Mouse (Mus musculus): ENCODE results near the gene Ankrd2. TPM values are rescaled to one million over a fixed set of nuclear protein-coding genes. Genes with fewer than 3 reads are reported as not detected.

Ankrd2 gene
- polyA plus RNA-seq (2017; shearing (Covaris generic)) = not detected

GRCm38 (mm10) chr19:42035456-42036248, at the start of gene Ankrd2:
TSS of gene Ankrd2 (plus strand) at chr19:42036000.

GRCm38 (mm10) chr19:42045269-42046102, 9.7 kb downstream of the Ankrd2 start, which contains the start of gene Hoga1:
TSS of gene Hoga1 (plus strand) at chr19:42045610.

GRCm38 (mm10) chr19:42051948-42052347, 16.1 kb downstream of the Ankrd2 start, which contains the start of gene 4933411K16Rik:
TSS of gene 4933411K16Rik (plus strand) at chr19:42052248.

GRCm38 (mm10) chr19:42086166-42086565, 50.4 kb downstream of the Ankrd2 start, which contains the start of gene Morn4:
TSS of gene Morn4 (minus strand) at chr19:42086357.

GRCm38 (mm10) chr19:42089748-42090595, 54.2 kb downstream of the Ankrd2 start, which contains the start of gene Pi4k2a:
TSS of gene Pi4k2a (plus strand) at chr19:42090470.

Other genes starting within 250 kb of the Ankrd2 start
- gene Arhgap19, start 234.0 kb upstream of the Ankrd2 start, polyA plus RNA-seq (2017; shearing (Covaris generic)) = 1 to 10 TPM; 4.3 to 4.6 TPM
- gene Frat1, start 206.0 kb upstream of the Ankrd2 start, polyA plus RNA-seq (2017; shearing (Covaris generic)) = 1 to 10 TPM; 2.4 to 5.7 TPM
- gene Frat2, start 187.9 kb upstream of the Ankrd2 start, polyA plus RNA-seq (2017; shearing (Covaris generic)) = 10 to 100 TPM; 12.9 to 29.2 TPM
- gene Rrp12, start 139.8 kb upstream of the Ankrd2 start, polyA plus RNA-seq (2017; shearing (Covaris generic)) = 10 to 100 TPM in 1 of 2 experiments, 1 to 10 TPM in 1; 8.1 to 10.2 TPM
- 100 to 1,000 TPM; 154 to 162 TPM for gene Pgam1, start 124.1 kb upstream of the Ankrd2 start, polyA plus RNA-seq (2017; shearing (Covaris generic))
- 10 to 100 TPM; 51.7 to 86.8 TPM for gene Exosc1, start 102.6 kb upstream of the Ankrd2 start, polyA plus RNA-seq (2017; shearing (Covaris generic))
- gene Zdhhc16, start 102.5 kb upstream of the Ankrd2 start, polyA plus RNA-seq (2017; shearing (Covaris generic)) = 10 to 100 TPM; 58.1 to 72.2 TPM
- 10 to 100 TPM; 64.2 to 75.5 TPM for gene Mms19, start 54.8 kb upstream of the Ankrd2 start, polyA plus RNA-seq (2017; shearing (Covaris generic))
- gene Ubtd1, start 54.2 kb upstream of the Ankrd2 start, polyA plus RNA-seq (2017; shearing (Covaris generic)) = 1 to 10 TPM; 5.7 to 7.0 TPM
- gene Hoga1, start 9.6 kb downstream of the Ankrd2 start, polyA plus RNA-seq (2017; shearing (Covaris generic)) = under 1 TPM; 0.27 to 0.43 TPM
- not detected for gene 4933411K16Rik, start 16.2 kb downstream of the Ankrd2 start, polyA plus RNA-seq (2017; shearing (Covaris generic))
- gene Morn4, start 50.4 kb downstream of the Ankrd2 start, polyA plus RNA-seq (2017; shearing (Covaris generic)) = 1 to 10 TPM in 1 of 2 experiments, under 1 TPM in 1; 0.70 to 1.3 TPM
- 10 to 100 TPM; 26.9 to 36.4 TPM for gene Pi4k2a, start 54.5 kb downstream of the Ankrd2 start, polyA plus RNA-seq (2017; shearing (Covaris generic))
- 1 to 10 TPM; 3.9 to 5.8 TPM for gene Avpi1, start 93.1 kb downstream of the Ankrd2 start, polyA plus RNA-seq (2017; shearing (Covaris generic))
- 10 to 100 TPM; 24.5 to 25.6 TPM for gene Marveld1, start 111.4 kb downstream of the Ankrd2 start, polyA plus RNA-seq (2017; shearing (Covaris generic))
- 10 to 100 TPM; 37.1 to 55.6 TPM for gene Zfyve27, start 128.0 kb downstream of the Ankrd2 start, polyA plus RNA-seq (2017; shearing (Covaris generic))
- gene Sfrp5, start 166.3 kb downstream of the Ankrd2 start, polyA plus RNA-seq (2017; shearing (Covaris generic)) = not detected
- under 1 TPM in 1 of 2 experiments, not detected in 1; 0.12 TPM for gene Golga7b, start 211.6 kb downstream of the Ankrd2 start, polyA plus RNA-seq (2017; shearing (Covaris generic))

All from activated CD4-positive, CD25-positive, alpha-beta regulatory T cell (primary cell).